Mouse (Mus musculus): ENCODE data around the gene Timmdc1. TPM values are rescaled to one million over a fixed set of nuclear protein-coding genes. Genes with fewer than 3 reads are reported as not detected.

The Timmdc1 gene
- polyA plus RNA-seq, 1 experiment from 2014 or later: 33.6 TPM

DNA sequence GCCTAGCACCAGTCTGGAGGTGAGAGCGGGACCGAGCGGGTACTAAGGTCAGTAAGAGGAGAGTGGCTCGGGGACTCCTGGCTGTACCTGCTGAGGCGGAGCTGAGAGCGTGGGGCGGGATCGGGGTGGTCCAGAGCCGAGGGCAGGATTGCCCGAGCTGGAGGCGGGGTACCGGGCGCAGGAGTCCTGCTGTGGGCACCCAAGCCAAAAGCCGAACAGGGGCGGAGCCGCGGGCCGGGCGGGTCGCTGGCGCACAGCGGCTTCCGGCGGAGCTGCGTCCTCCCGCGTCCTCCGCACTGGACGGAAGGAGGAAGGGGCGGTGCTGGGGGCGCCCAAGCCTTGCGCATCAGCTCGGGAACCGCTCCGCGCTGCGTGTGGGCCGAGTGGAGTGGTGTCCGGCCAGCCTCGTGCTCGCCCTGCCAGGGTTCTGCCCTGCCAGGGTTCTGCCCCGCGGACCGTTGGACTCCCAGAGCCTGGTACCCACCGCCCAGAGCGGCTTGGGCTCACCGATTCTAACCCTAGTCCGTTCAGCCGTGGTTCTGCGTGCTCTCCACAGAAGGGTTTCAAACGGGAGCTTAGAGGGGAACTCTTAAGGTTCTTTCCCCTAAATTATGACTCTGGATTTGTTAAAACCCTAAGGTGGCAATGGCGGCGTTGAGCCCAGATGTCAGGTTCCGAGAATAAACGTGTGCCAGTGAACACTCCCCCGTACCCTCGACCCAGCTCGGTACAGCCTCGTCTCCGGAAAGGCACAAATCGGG, 69.8 kb downstream of the Timmdc1 start, which contains the start of gene Adprh:
Gene Adprh (minus strand): TSS at position 262 of the 761 bp plus-strand sequence.
- ATAC-seq (replicated peaks; ENCODE audit: insufficient number of reproducible peaks, low FRiP score, low TSS enrichment): peak; percentile 96

DNA sequence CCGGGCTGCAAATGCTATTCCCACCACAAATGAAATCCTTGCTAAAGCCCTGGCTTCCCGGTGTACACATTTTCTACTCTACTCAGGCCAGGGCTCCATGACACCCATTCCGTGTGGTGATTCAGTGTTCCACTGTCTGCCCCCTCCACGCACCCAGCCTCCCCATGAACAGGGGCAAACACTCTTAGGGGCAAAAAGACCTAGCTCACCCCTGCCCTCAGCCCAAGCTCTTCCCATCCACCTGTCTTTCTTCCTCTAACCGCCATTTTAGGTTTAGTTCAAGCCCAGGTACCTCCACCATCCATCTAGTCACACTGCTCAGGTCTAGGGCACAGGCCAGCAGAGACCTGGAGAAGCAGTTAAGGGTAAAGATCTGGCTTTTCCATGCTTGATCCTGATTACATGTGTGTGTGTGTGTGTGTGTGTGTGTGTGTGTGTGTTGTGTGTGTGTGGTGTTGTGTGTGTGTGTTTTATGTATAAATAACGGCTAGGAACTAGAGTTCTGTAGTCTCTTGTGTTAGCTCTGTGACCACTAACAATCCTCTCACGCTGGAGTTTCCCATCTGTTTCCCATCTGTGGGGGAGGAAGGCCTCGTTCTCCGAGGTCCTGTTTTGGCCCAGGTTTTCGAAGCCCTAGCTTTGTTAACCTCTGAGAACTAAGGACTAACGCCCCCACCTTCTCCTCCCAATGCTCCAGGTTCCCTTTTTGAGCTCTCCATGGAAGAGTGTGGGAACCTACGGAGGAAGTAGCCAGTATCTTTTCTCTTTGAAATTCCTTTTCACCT, 70.8 kb downstream of the Timmdc1 start:
- Histone ChIP-seq H3K9me3 (replicated peaks; ENCODE audit: control insufficient read depth, low read length) (no peaks in the 10 kb centered on the region), H3K27me3 (ENCODE audit: control insufficient read depth, insufficient read depth, low read length) (no peaks in the 10 kb centered on the region), H3K4me3 (ENCODE audit: low read depth, low read length) (peak overlapping the region; percentile 59), H3K4me2 (peak overlapping the region; percentile 91), H3K9ac (ENCODE audit: low read depth, low read length) (peak overlapping the region; percentile 96), H3K4me1 (ENCODE audit: control insufficient read depth, insufficient read depth, low read length) (no peaks in the 10 kb centered on the region), H3K27ac (ENCODE audit: low read depth, low read length) (peak overlapping the region; percentile 93), H3K36me3 (ENCODE audit: control insufficient read depth, insufficient read depth, low read length) (peaks cover 15% of the 10 kb centered on the region)
- no peak for ATAC-seq (replicated peaks; ENCODE audit: insufficient number of reproducible peaks, low FRiP score, low TSS enrichment)
- WGBS (ENCODE audit: insufficient replicate concordance): 43% methylated on average over 12 of the region's 12 CpGs

More for the DNA sequence above, 69.8 kb downstream of the Timmdc1 start, which contains the start of gene Adprh:
- Histone ChIP-seq H3K4me2 (peak within 1 kb of the TSS; percentile 91), H3K4me3 (ENCODE audit: low read depth, low read length) (peak within 1 kb of the TSS; percentile 59), H3K27ac (ENCODE audit: low read depth, low read length) (peak within 1 kb of the TSS; percentile 93), H3K27me3 (ENCODE audit: control insufficient read depth, insufficient read depth, low read length) (no peaks in the 10 kb centered on the region), H3K36me3 (ENCODE audit: control insufficient read depth, insufficient read depth, low read length) (peaks cover 5% of the 10 kb centered on the region), H3K4me1 (ENCODE audit: control insufficient read depth, insufficient read depth, low read length) (no peaks in the 10 kb centered on the region), H3K9ac (ENCODE audit: low read depth, low read length) (peak within 1 kb of the TSS; percentile 96), H3K9me3 (replicated peaks; ENCODE audit: control insufficient read depth, low read length) (no peaks in the 10 kb centered on the region)
- 3% methylated on average over 57 of the region's 61 CpGs for WGBS (ENCODE audit: insufficient replicate concordance)

DNA sequence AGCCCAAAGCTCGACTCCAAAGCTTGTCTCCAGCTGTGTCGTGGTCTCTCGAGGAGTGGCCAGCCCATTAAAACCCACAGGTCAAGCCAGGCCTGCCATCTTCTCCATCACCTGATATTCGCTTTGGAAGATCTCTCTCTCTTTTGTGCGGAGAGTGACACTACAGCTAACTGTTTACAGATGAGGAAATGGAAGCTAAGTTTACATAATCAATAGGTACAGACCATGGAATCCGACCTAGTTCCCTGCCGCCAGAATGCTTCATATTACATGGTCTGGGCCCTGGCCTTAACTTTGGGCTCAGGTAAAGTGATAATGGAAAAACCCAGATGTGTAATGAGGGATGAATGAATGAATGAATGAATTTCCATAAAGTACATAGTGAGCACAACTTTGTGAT, 71.8 kb downstream of the Timmdc1 start:
- H3K9ac ChIP-seq (ENCODE audit: low read depth, low read length): no peak overlapping the region
- WGBS (ENCODE audit: insufficient replicate concordance): 85% methylated on average over 7 of the region's 7 CpGs
- ATAC-seq (replicated peaks; ENCODE audit: insufficient number of reproducible peaks, low FRiP score, low TSS enrichment): no peak
- peaks cover 18% of the 10 kb centered on the region for H3K36me3 ChIP-seq (ENCODE audit: control insufficient read depth, insufficient read depth, low read length)
- no peak overlapping the region for H3K4me2 ChIP-seq
- no peak overlapping the region for H3K27ac ChIP-seq (ENCODE audit: low read depth, low read length)
- no peaks in the 10 kb centered on the region for H3K9me3 ChIP-seq (replicated peaks; ENCODE audit: control insufficient read depth, low read length)
- no peak overlapping the region for H3K4me3 ChIP-seq (ENCODE audit: low read depth, low read length)
- no peaks in the 10 kb centered on the region for H3K4me1 ChIP-seq (ENCODE audit: control insufficient read depth, insufficient read depth, low read length)
- no peaks in the 10 kb centered on the region for H3K27me3 ChIP-seq (ENCODE audit: control insufficient read depth, insufficient read depth, low read length)

DNA sequence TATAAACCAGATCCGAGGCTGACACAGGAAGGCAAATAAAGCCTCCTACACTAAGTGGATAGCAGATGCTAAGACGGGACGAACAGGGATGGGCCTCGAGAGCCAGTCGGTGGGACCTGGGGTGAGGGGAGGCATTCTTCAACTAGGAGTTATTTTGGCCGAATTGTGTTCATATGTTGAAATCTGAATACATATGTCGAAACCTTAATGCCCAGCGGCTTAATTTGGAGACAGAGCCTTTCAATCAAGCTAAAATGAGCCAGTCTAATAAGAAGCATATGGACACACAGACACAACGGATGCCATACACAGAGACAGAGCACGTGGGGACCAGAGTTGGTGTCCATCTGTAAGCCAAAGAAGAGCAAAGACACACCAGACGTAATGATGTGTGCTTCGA, 74.0 kb downstream of the Timmdc1 start:
- no peak for ATAC-seq (replicated peaks; ENCODE audit: insufficient number of reproducible peaks, low FRiP score, low TSS enrichment)
- 94% methylated on average over 12 of the region's 12 CpGs for WGBS (ENCODE audit: insufficient replicate concordance)
- H3K36me3 ChIP-seq (ENCODE audit: control insufficient read depth, insufficient read depth, low read length): peaks cover 32% of the 10 kb centered on the region
- H3K27me3 ChIP-seq (ENCODE audit: control insufficient read depth, insufficient read depth, low read length): no peaks in the 10 kb centered on the region
- no peak overlapping the region for H3K9ac ChIP-seq (ENCODE audit: low read depth, low read length)
- no peak overlapping the region for H3K4me3 ChIP-seq (ENCODE audit: low read depth, low read length)
- H3K4me2 ChIP-seq: no peak overlapping the region
- H3K9me3 ChIP-seq (replicated peaks; ENCODE audit: control insufficient read depth, low read length): no peaks in the 10 kb centered on the region
- H3K4me1 ChIP-seq (ENCODE audit: control insufficient read depth, insufficient read depth, low read length): no peaks in the 10 kb centered on the region
- no peak overlapping the region for H3K27ac ChIP-seq (ENCODE audit: low read depth, low read length)

Other genes starting within 250 kb of the Timmdc1 start
- 0.13 TPM in 1 of 2 replicates, not detected in the other for gene Nr1i2, start 227.8 kb downstream of the Timmdc1 start, polyA plus RNA-seq (2014; fragmentation: Nextera tagmentation; extraction: Ambion mirVana)
- gene Maats1, start 180.5 kb downstream of the Timmdc1 start, polyA plus RNA-seq (2014; fragmentation: Nextera tagmentation; extraction: Ambion mirVana): 0.21 TPM in 1 of 2 replicates, not detected in the other
- 289 and 314 TPM in 2 replicates for gene Cox17, start 175.7 kb downstream of the Timmdc1 start, polyA plus RNA-seq (2014; fragmentation: Nextera tagmentation; extraction: Ambion mirVana)
- 2.4 and 3.4 TPM in 2 replicates for gene Gm21987, start 175.6 kb downstream of the Timmdc1 start, polyA plus RNA-seq (2014; fragmentation: Nextera tagmentation; extraction: Ambion mirVana)
- gene Popdc2, start 160.5 kb downstream of the Timmdc1 start, polyA plus RNA-seq (2014; fragmentation: Nextera tagmentation; extraction: Ambion mirVana): 292 and 312 TPM in 2 replicates
- 0.25 and 0.43 TPM in 2 replicates for gene Pla1a, start 89.5 kb downstream of the Timmdc1 start, polyA plus RNA-seq (2014; fragmentation: Nextera tagmentation; extraction: Ambion mirVana)
- gene Adprh, start 70.0 kb downstream of the Timmdc1 start, polyA plus RNA-seq (2014; fragmentation: Nextera tagmentation; extraction: Ambion mirVana): 99.7 and 101 TPM in 2 replicates
- 0.66 and 0.80 TPM in 2 replicates for gene Cd80, start 67.1 kb downstream of the Timmdc1 start, polyA plus RNA-seq (2014; fragmentation: Nextera tagmentation; extraction: Ambion mirVana)
- 33.5 and 37.7 TPM in 2 replicates for gene Poglut1, start 27.6 kb upstream of the Timmdc1 start, polyA plus RNA-seq (2014; fragmentation: Nextera tagmentation; extraction: Ambion mirVana)
- 77.3 and 84.0 TPM in 2 replicates for gene Tmem39a, start 36.0 kb upstream of the Timmdc1 start, polyA plus RNA-seq (2014; fragmentation: Nextera tagmentation; extraction: Ambion mirVana)
- 33.9 and 35.8 TPM in 2 replicates for gene Arhgap31, start 190.6 kb upstream of the Timmdc1 start, polyA plus RNA-seq (2014; fragmentation: Nextera tagmentation; extraction: Ambion mirVana)
- 31.0 and 33.8 TPM in 2 replicates for gene B4galt4, start 219.6 kb upstream of the Timmdc1 start, polyA plus RNA-seq (2014; fragmentation: Nextera tagmentation; extraction: Ambion mirVana)